In genomic region chr12:15619521-15619920, GRCm38 (mm10) we compare ENCODE assay signal across 26 mouse cellular contexts.
"Had no signal": no experiment of that assay in that cellular context is flagged by ENCODE, and none has a peak within 500 bp of the region (broad histone marks: within the 10 kb centered on the region; RNA-seq: fewer than 3 reads in every experiment).

No protein-coding gene starts in this region.

- H3K4me1 ChIP-seq: heart, embryonic 10.5 days; hindbrain, embryonic 13.5 days; intestine, embryonic 15.5 days; kidney, embryonic 15.5 days; liver, embryonic 12.5 days had no signal

- H3K36me3 ChIP-seq: heart, embryonic 10.5 days; heart, embryonic 12.5 days; hindbrain, embryonic 13.5 days; hindbrain, embryonic 15.5 days; intestine, embryonic 15.5 days; kidney, embryonic 15.5 days; limb, embryonic 13.5 days; limb, embryonic 15.5 days; liver, embryonic 12.5 days had no signal

- H3K9ac ChIP-seq: heart, embryonic 12.5 days; hindbrain, embryonic 13.5 days; hindbrain, embryonic 15.5 days; intestine, embryonic 15.5 days; kidney, embryonic 15.5 days; limb, embryonic 13.5 days; limb, embryonic 15.5 days; liver, embryonic 12.5 days; liver, embryonic 14.5 days had no signal

- DNase-seq: gastrocnemius, postnatal 10 days; gastrocnemius, postnatal 25 days; heart, adult 18-20 months; heart, postnatal 14 days; heart, postnatal 36 days; kidney, adult 18-20 months; kidney, adult 9 months; kidney, postnatal 10 days; kidney, postnatal 25 days; kidney, postnatal 4 days; layer of hippocampus, adult 9-11 months; layer of hippocampus, postnatal 36 days; left cerebral cortex, postnatal 4 days had no signal

- H3K27ac ChIP-seq: heart, embryonic 10.5 days; hindbrain, embryonic 13.5 days; hindbrain, embryonic 15.5 days; intestine, embryonic 15.5 days; kidney, embryonic 15.5 days; layer of hippocampus, adult 2 months; limb, embryonic 13.5 days; limb, embryonic 15.5 days; liver, embryonic 12.5 days; liver, embryonic 14.5 days had no signal

- H3K4me3 ChIP-seq: heart, embryonic 10.5 days; heart, embryonic 12.5 days; hindbrain, embryonic 13.5 days; hindbrain, embryonic 15.5 days; intestine, embryonic 15.5 days; kidney, embryonic 15.5 days; layer of hippocampus, adult 2 months; limb, embryonic 13.5 days; limb, embryonic 15.5 days; liver, embryonic 12.5 days had no signal

- H3K9me3 ChIP-seq: heart, embryonic 10.5 days; heart, embryonic 12.5 days; hindbrain, embryonic 13.5 days; hindbrain, embryonic 15.5 days; intestine, embryonic 15.5 days; kidney, embryonic 15.5 days; limb, embryonic 13.5 days; limb, embryonic 15.5 days; liver, embryonic 12.5 days had no signal

- ATAC-seq: inflammation-experienced regulatory T-cells, adult 6 months; intestine, embryonic 15.5 days; intestine, postnatal 0 days; liver, embryonic 12.5 days had no signal

- H3K27me3 ChIP-seq: heart, embryonic 12.5 days; hindbrain, embryonic 13.5 days; hindbrain, embryonic 15.5 days; intestine, embryonic 15.5 days; kidney, embryonic 15.5 days; limb, embryonic 13.5 days; limb, embryonic 15.5 days; liver, embryonic 12.5 days had no signal

- H3K4me2 ChIP-seq: heart, embryonic 12.5 days; hindbrain, embryonic 13.5 days; hindbrain, embryonic 15.5 days; intestine, embryonic 15.5 days; kidney, embryonic 15.5 days; limb, embryonic 13.5 days; limb, embryonic 15.5 days; liver, embryonic 12.5 days had no signal
